Mouse (Mus musculus): ENCODE data around the gene Rnls. TPM values are rescaled to one million over a fixed set of nuclear protein-coding genes. Genes with fewer than 3 reads are reported as not detected.

Rnls gene
- polyA plus RNA-seq, 1 experiment from 2014 or later = 10.9 TPM

DNA sequence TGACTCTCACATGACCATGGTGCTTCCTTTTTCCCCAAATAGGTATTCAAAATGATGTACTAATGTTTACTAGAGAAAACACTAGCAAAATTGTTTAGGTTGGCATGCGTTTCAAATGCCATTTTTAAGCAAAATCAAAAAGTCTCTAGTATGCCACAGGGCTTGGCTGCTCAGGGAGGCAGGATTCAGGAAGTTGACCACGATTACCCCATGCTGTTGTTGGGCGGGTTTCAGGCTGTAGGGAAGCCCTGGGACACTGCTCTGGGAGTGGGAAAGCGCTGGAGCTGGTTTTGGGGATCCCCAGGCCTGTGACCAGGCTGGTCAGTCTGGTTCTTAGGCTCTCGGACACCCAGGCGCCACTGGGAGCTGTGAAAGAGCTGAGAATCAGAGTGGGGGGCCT lies 213.7 kb downstream of the Rnls start:
- Histone ChIP-seq H3K27me3 (ENCODE audit: control insufficient read depth, insufficient read depth, low read length) (no peaks in the 10 kb centered on the region), H3K36me3 (replicated peaks; ENCODE audit: control insufficient read depth, insufficient read depth) (no peaks in the 10 kb centered on the region), H3K9me3 (ENCODE audit: control insufficient read depth, low read length) (no peaks in the 10 kb centered on the region), H3K4me1 (replicated peaks; ENCODE audit: control insufficient read depth, insufficient read depth, low read length) (no peaks in the 10 kb centered on the region), H3K9ac (no peak overlapping the region), H3K4me3 (replicated peaks; ENCODE audit: low read length) (no peak overlapping the region), H3K27ac (no peak overlapping the region), H3K4me2 (replicated peaks) (no peak overlapping the region)
- DNase-seq (ENCODE audit: low spot score) = no peak
- ATAC-seq (ENCODE audit: low FRiP score) = no peak
- WGBS = 43% methylated on average over 6 of the region's 6 CpGs

DNA sequence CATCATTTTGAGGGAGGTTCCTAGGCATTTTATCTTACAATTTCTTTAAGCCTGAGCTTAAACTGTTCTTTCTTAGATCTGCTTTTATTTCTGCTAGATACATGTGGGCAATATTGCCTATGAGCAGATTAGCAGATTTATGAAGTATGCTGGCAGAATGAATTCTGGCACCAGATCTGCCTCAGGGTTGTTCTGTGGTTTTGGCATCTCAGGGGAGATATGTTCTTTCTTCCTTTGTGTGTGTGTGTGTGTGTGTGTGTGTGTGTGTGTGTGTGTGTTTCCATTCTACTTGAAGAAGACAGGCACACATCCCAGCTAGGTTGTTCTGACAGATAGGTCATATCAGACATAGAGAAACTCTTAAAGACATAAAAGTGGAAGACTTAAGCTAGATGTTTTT lies 218.1 kb downstream of the Rnls start:
- Histone ChIP-seq H3K36me3 (replicated peaks; ENCODE audit: control insufficient read depth, insufficient read depth) (no peaks in the 10 kb centered on the region), H3K9me3 (ENCODE audit: control insufficient read depth, low read length) (no peaks in the 10 kb centered on the region), H3K4me2 (replicated peaks) (no peak overlapping the region), H3K4me3 (replicated peaks; ENCODE audit: low read length) (no peak overlapping the region), H3K27ac (no peak overlapping the region), H3K9ac (no peak overlapping the region), H3K4me1 (replicated peaks; ENCODE audit: control insufficient read depth, insufficient read depth, low read length) (no peaks in the 10 kb centered on the region), H3K27me3 (ENCODE audit: control insufficient read depth, insufficient read depth, low read length) (no peaks in the 10 kb centered on the region)
- ATAC-seq (ENCODE audit: low FRiP score) (no peak), DNase-seq (ENCODE audit: low spot score) (no peak)

DNA sequence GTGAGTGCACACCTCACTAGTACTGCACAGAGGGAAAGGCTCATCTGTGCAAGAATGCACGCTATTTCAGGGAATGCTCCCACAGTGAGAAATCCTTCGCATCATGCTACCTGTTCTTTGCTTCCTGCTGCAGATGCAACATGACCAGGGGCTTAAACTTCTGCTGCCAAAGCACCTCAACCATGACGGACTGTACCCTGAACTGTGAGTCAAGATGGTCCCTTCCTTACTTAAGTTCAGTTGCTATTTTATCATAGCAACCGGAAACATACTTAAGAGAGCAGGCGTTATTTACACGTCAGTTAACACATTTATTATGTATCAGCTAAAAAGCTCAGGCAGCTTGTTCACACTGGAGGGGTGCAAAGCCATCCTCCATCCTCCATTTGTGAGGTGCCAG lies 222.2 kb downstream of the Rnls start:
- 87% methylated on average over 6 of the region's 6 CpGs for WGBS
- no peak overlapping the region for H3K4me2 ChIP-seq (replicated peaks)
- DNase-seq (ENCODE audit: low spot score) (no peak), ATAC-seq (ENCODE audit: low FRiP score) (no peak)
- H3K4me3 ChIP-seq (replicated peaks; ENCODE audit: low read length) = no peak overlapping the region
- H3K9me3 ChIP-seq (ENCODE audit: control insufficient read depth, low read length) = no peaks in the 10 kb centered on the region
- no peaks in the 10 kb centered on the region for H3K27me3 ChIP-seq (ENCODE audit: control insufficient read depth, insufficient read depth, low read length)
- no peak overlapping the region for H3K9ac ChIP-seq
- no peaks in the 10 kb centered on the region for H3K36me3 ChIP-seq (replicated peaks; ENCODE audit: control insufficient read depth, insufficient read depth)
- H3K4me1 ChIP-seq (replicated peaks; ENCODE audit: control insufficient read depth, insufficient read depth, low read length) = no peaks in the 10 kb centered on the region
- H3K27ac ChIP-seq = no peak overlapping the region

DNA sequence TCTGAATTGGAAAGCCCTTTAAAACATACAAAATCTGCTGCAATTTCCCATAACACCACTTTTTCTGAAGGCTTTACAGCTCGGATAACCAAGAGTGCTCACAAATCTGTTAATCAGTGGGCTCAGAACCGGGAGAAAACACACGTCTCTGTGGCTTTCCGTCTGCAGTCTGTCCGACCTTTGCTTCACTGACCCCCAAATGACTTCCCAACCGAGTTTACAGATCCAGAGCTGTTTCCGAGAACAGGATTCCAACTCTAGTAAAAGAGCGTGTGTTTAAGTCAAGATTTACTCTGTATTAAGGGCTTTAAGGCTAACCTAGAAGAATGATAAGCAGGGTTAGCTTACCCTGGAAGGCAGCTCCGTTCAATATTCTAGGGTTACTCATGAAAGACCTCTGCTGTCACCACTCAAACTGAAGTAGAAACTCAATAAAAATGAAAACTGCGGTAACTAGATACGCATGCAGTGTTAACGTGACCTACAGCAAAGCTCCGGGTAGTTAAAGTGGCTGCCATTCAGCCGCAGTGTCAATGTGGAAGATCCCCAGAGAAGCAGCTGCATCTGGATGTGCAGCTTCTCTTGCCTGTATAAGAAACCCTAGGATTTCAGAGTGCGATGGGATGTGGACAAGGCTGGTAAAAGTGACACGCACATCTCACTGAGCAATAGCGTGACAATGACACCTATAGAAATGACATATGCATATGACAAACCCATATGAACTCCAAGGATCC lies 224.4 kb downstream of the Rnls start:
- no peaks in the 10 kb centered on the region for H3K4me1 ChIP-seq (replicated peaks; ENCODE audit: control insufficient read depth, insufficient read depth, low read length)
- ATAC-seq (ENCODE audit: low FRiP score) (no peak), DNase-seq (ENCODE audit: low spot score) (no peak)
- H3K9me3 ChIP-seq (ENCODE audit: control insufficient read depth, low read length) = no peaks in the 10 kb centered on the region
- no peak overlapping the region for H3K4me2 ChIP-seq (replicated peaks)
- H3K27me3 ChIP-seq (ENCODE audit: control insufficient read depth, insufficient read depth, low read length) = no peaks in the 10 kb centered on the region
- WGBS = 84% methylated on average over 17 of the region's 17 CpGs
- H3K4me3 ChIP-seq (replicated peaks; ENCODE audit: low read length) = no peak overlapping the region
- no peak overlapping the region for H3K27ac ChIP-seq
- H3K36me3 ChIP-seq (replicated peaks; ENCODE audit: control insufficient read depth, insufficient read depth) = no peaks in the 10 kb centered on the region
- no peak overlapping the region for H3K9ac ChIP-seq

- ATAC-seq (ENCODE audit: low FRiP score) = no peak
- H3K27ac ChIP-seq = no peak overlapping the region
- 85% methylated on average over 5 of the region's 5 CpGs for WGBS
Observed at GRCm38 (mm10) chr19:33164801-33165200, 227.3 kb downstream of the Rnls start.

DNA sequence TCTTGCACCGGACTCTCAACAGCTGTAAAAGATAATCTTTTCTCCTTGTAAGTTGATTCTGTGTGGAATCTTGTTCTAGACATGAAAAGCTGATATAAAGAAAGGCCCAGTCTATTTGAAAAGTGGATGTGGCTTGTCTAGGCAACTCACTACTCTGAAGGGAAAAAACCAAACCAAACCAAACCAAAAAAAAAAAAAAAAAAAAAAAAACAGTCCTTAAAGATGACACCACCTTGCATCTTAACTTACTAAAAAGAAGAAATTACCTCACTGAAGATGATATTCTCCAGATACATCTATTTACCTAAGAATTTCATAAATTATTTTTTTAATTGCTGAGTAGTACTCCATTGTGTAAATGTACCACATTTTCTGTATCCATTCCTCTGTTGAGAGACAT lies 230.2 kb downstream of the Rnls start:
- ATAC-seq (ENCODE audit: low FRiP score) (no peak), DNase-seq (ENCODE audit: low spot score) (no peak)
- Histone ChIP-seq H3K27me3 (ENCODE audit: control insufficient read depth, insufficient read depth, low read length) (no peaks in the 10 kb centered on the region), H3K4me3 (replicated peaks; ENCODE audit: low read length) (no peak overlapping the region), H3K9me3 (ENCODE audit: control insufficient read depth, low read length) (no peaks in the 10 kb centered on the region), H3K4me2 (replicated peaks) (no peak overlapping the region), H3K4me1 (replicated peaks; ENCODE audit: control insufficient read depth, insufficient read depth, low read length) (no peaks in the 10 kb centered on the region), H3K27ac (no peak overlapping the region), H3K9ac (no peak overlapping the region), H3K36me3 (replicated peaks; ENCODE audit: control insufficient read depth, insufficient read depth) (no peaks in the 10 kb centered on the region)
- 97% methylated on average over 1 of the region's 1 CpGs for WGBS

More at GRCm38 (mm10) chr19:33164801-33165200, 227.3 kb downstream of the Rnls start:
- Histone ChIP-seq H3K4me3 (replicated peaks; ENCODE audit: low read length) (no peak overlapping the region), H3K36me3 (replicated peaks; ENCODE audit: control insufficient read depth, insufficient read depth) (no peaks in the 10 kb centered on the region), H3K27me3 (ENCODE audit: control insufficient read depth, insufficient read depth, low read length) (no peaks in the 10 kb centered on the region), H3K9ac (no peak overlapping the region), H3K4me1 (replicated peaks; ENCODE audit: control insufficient read depth, insufficient read depth, low read length) (no peaks in the 10 kb centered on the region), H3K4me2 (replicated peaks) (no peak overlapping the region), H3K9me3 (ENCODE audit: control insufficient read depth, low read length) (no peaks in the 10 kb centered on the region)
- no peak for DNase-seq (ENCODE audit: low spot score)

DNA sequence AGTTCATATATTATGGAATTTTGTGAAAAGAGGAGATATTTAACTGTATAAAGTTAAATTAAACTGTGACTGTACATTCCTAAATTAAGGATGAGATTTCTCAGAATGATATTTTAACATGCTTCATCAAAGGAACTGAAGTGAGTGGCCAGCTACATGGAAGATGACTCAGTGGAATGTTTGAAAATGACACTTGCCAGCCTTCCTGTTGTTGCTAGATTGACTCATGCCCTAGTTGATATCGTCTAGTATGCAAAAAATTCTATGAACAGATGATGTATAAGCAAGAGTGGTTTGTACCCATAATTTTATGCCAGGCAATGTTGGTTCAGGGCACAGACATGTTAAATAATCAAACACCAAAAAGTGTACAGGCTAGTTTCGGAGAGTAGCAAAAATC lies 232.2 kb downstream of the Rnls start:
- Histone ChIP-seq H3K4me2 (replicated peaks) (no peak overlapping the region), H3K9ac (no peak overlapping the region), H3K4me1 (replicated peaks; ENCODE audit: control insufficient read depth, insufficient read depth, low read length) (no peaks in the 10 kb centered on the region), H3K27ac (no peak overlapping the region), H3K27me3 (ENCODE audit: control insufficient read depth, insufficient read depth, low read length) (no peaks in the 10 kb centered on the region), H3K4me3 (replicated peaks; ENCODE audit: low read length) (no peak overlapping the region), H3K9me3 (ENCODE audit: control insufficient read depth, low read length) (no peaks in the 10 kb centered on the region), H3K36me3 (replicated peaks; ENCODE audit: control insufficient read depth, insufficient read depth) (no peaks in the 10 kb centered on the region)
- DNase-seq (ENCODE audit: low spot score) = no peak
- no peak for ATAC-seq (ENCODE audit: low FRiP score)
- WGBS = 95% methylated on average over 2 of the region's 2 CpGs

DNA sequence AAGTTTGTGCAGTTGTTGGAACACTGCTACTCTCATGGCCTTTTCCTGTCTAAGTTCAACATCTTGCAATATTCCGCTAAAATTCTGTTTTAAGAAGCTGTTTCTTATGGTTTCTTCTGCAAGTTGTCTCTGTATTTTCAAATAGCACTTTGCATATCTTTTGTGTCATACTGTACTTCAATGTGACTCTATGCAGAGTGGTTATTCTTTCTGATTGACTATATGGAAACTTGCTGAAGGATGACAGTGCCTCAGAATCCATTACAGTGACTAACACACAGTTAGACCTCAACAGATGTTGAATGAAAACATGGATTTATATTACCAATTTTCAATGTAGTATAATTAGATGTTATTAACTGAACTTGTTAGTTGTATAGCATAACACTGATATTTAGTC lies 232.9 kb downstream of the Rnls start:
- H3K9ac ChIP-seq = no peak overlapping the region
- no peaks in the 10 kb centered on the region for H3K4me1 ChIP-seq (replicated peaks; ENCODE audit: control insufficient read depth, insufficient read depth, low read length)
- no peak for ATAC-seq (ENCODE audit: low FRiP score)
- H3K27ac ChIP-seq = no peak overlapping the region
- no peak for DNase-seq (ENCODE audit: low spot score)
- H3K9me3 ChIP-seq (ENCODE audit: control insufficient read depth, low read length) = no peaks in the 10 kb centered on the region
- H3K27me3 ChIP-seq (ENCODE audit: control insufficient read depth, insufficient read depth, low read length) = no peaks in the 10 kb centered on the region
- no peak overlapping the region for H3K4me3 ChIP-seq (replicated peaks; ENCODE audit: low read length)
- no peak overlapping the region for H3K4me2 ChIP-seq (replicated peaks)
- WGBS = 95% methylated on average over 1 of the region's 1 CpGs
- no peaks in the 10 kb centered on the region for H3K36me3 ChIP-seq (replicated peaks; ENCODE audit: control insufficient read depth, insufficient read depth)

- H3K4me2 ChIP-seq (replicated peaks) = no peak overlapping the region
- no peak for DNase-seq (ENCODE audit: low spot score)
- no peaks in the 10 kb centered on the region for H3K9me3 ChIP-seq (ENCODE audit: control insufficient read depth, low read length)
- no peak overlapping the region for H3K4me3 ChIP-seq (replicated peaks; ENCODE audit: low read length)
- H3K27ac ChIP-seq = no peak overlapping the region
- no peaks in the 10 kb centered on the region for H3K27me3 ChIP-seq (ENCODE audit: control insufficient read depth, insufficient read depth, low read length)
- H3K36me3 ChIP-seq (replicated peaks; ENCODE audit: control insufficient read depth, insufficient read depth) = no peaks in the 10 kb centered on the region
- H3K9ac ChIP-seq = no peak overlapping the region
- no peak for ATAC-seq (ENCODE audit: low FRiP score)
- WGBS = 89% methylated on average over 2 of the region's 2 CpGs
- H3K4me1 ChIP-seq (replicated peaks; ENCODE audit: control insufficient read depth, insufficient read depth, low read length) = no peaks in the 10 kb centered on the region
Observed at GRCm38 (mm10) chr19:33158234-33158633, 233.9 kb downstream of the Rnls start.

DNA sequence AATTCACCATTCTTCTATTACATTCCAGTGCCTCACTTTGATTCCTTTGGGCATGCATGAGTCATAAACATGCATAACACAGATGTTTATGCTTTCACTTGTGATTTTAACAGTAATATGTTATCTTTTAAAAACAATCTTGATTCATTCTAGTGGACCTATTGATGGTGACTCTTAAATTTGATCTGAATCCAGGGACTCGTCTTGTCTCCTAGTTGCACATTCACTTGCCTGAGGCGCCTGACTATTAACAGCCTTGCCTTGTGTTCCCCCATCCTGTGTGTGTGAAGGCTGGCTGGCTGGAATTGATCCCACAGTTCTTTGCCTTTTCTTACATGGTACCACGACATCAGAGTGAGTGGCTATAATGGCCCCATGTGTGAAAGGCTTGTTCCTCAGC lies 243.7 kb downstream of the Rnls start:
- no peak for DNase-seq (ENCODE audit: low spot score)
- Histone ChIP-seq H3K36me3 (replicated peaks; ENCODE audit: control insufficient read depth, insufficient read depth) (no peaks in the 10 kb centered on the region), H3K4me3 (replicated peaks; ENCODE audit: low read length) (no peak overlapping the region), H3K27ac (no peak overlapping the region), H3K9ac (no peak overlapping the region), H3K9me3 (ENCODE audit: control insufficient read depth, low read length) (no peaks in the 10 kb centered on the region), H3K4me1 (replicated peaks; ENCODE audit: control insufficient read depth, insufficient read depth, low read length) (no peaks in the 10 kb centered on the region), H3K4me2 (replicated peaks) (no peak overlapping the region), H3K27me3 (ENCODE audit: control insufficient read depth, insufficient read depth, low read length) (no peaks in the 10 kb centered on the region)
- ATAC-seq (ENCODE audit: low FRiP score) = no peak
- WGBS = 89% methylated on average over 3 of the region's 3 CpGs

Data from hindbrain, embryonic 14.5 days (tissue).